Mouse (Mus musculus): ENCODE results near the gene Cyp39a1. TPM values are rescaled to one million over a fixed set of nuclear protein-coding genes. Genes with fewer than 3 reads are reported as not detected.

Gene Cyp39a1
- polyA plus RNA-seq, 1 experiment from 2014 or later, result 57.1 TPM

- no peak for ATAC-seq (replicated peaks; ENCODE audit: insufficient number of reproducible peaks, insufficient read depth, low FRiP score, low read depth)
Measured at GRCm38 (mm10) chr17:43645136-43645535, 22.1 kb upstream of the Cyp39a1 start.

GRCm38 (mm10) chr17:43646925-43647324 is 20.3 kb upstream of the Cyp39a1 start:
- Histone ChIP-seq H3K9me3 (replicated peaks) (no peaks in the 10 kb centered on the region), H3K4me3 (no peak overlapping the region), H3K4me2 (no peak overlapping the region), H3K4me1 (replicated peaks) (peaks cover 14% of the 10 kb centered on the region), H3K9ac (no peak overlapping the region), H3K27ac (no peak overlapping the region), H3K27me3 (no peaks in the 10 kb centered on the region), H3K36me3 (peaks cover 4% of the 10 kb centered on the region; the same call in 1 of the 2 replicates)
- ATAC-seq (replicated peaks; ENCODE audit: insufficient number of reproducible peaks, insufficient read depth, low FRiP score, low read depth), result no peak
- 55% methylated on average over 5 of the region's 5 CpGs for WGBS

More at GRCm38 (mm10) chr17:43645136-43645535, 22.1 kb upstream of the Cyp39a1 start:
- Histone ChIP-seq H3K27me3 (no peaks in the 10 kb centered on the region), H3K4me3 (no peak overlapping the region), H3K4me2 (no peak overlapping the region), H3K4me1 (replicated peaks) (peaks cover 14% of the 10 kb centered on the region), H3K9me3 (replicated peaks) (no peaks in the 10 kb centered on the region), H3K36me3 (0 out of 2 replicates have a peak, but pooled peaks cover 4% of the 10 kb centered on the region), H3K27ac (peak overlapping the region; percentile 31; the same call in 1 of the 2 replicates), H3K9ac (no peak overlapping the region)
- 79% methylated on average over 3 of the region's 3 CpGs for WGBS

GRCm38 (mm10) chr17:43649641-43650436 is 17.4 kb upstream of the Cyp39a1 start:
- Histone ChIP-seq H3K4me2 (no peak overlapping the region), H3K36me3 (no peaks in the 10 kb centered on the region; the same call in 1 of the 2 replicates), H3K9me3 (replicated peaks) (no peaks in the 10 kb centered on the region), H3K4me1 (replicated peaks) (peaks cover 9% of the 10 kb centered on the region), H3K4me3 (no peak overlapping the region), H3K27me3 (no peaks in the 10 kb centered on the region), H3K27ac (no peak overlapping the region), H3K9ac (no peak overlapping the region)
- no peak for ATAC-seq (replicated peaks; ENCODE audit: insufficient number of reproducible peaks, insufficient read depth, low FRiP score, low read depth)
- WGBS, result 80% methylated on average over 10 of the region's 10 CpGs

DNA sequence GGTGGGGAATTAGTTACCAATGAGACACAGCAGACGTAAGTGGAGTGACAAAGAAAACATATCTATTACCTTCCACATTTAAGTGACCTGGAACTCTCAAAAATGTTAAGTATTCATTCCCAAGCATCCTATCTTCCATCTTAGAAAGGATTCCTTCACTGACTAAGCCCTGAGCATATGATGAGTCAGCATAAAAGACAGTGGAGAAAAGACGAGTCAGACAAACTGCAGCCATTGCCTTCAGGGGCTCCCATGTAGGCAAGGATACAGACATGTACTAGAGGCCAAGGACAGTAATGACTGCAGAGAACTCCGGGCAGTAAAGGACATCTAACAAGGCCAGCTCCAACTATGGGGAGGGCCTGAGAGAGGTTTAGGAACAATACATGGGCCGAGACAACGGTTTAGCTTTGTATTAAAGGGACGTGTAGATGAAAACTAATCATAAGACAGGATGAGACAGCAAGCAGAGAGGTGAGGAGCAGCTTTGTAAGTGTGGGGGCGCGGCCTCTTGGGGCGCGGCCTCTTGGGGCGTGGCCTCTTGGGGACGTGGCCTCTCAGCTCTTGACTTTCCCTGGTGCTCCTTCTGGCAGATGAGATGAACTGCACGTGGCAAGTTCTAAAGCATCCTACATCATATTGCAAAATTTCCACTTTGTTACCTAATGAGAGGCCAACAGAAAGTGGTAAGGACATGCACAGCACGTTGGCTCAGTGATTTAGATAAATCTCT is 15.7 kb upstream of the Cyp39a1 start:
- Histone ChIP-seq H3K27ac (no peak overlapping the region), H3K4me1 (replicated peaks) (peaks cover 3% of the 10 kb centered on the region; the same call in 1 of the 2 replicates), H3K4me3 (no peak overlapping the region), H3K9me3 (replicated peaks) (no peaks in the 10 kb centered on the region), H3K27me3 (no peaks in the 10 kb centered on the region), H3K4me2 (no peak overlapping the region), H3K36me3 (no peaks in the 10 kb centered on the region; the same call in 1 of the 2 replicates), H3K9ac (no peak overlapping the region)
- WGBS, result 67% methylated on average over 14 of the region's 14 CpGs
- no peak for ATAC-seq (replicated peaks; ENCODE audit: insufficient number of reproducible peaks, insufficient read depth, low FRiP score, low read depth)

DNA sequence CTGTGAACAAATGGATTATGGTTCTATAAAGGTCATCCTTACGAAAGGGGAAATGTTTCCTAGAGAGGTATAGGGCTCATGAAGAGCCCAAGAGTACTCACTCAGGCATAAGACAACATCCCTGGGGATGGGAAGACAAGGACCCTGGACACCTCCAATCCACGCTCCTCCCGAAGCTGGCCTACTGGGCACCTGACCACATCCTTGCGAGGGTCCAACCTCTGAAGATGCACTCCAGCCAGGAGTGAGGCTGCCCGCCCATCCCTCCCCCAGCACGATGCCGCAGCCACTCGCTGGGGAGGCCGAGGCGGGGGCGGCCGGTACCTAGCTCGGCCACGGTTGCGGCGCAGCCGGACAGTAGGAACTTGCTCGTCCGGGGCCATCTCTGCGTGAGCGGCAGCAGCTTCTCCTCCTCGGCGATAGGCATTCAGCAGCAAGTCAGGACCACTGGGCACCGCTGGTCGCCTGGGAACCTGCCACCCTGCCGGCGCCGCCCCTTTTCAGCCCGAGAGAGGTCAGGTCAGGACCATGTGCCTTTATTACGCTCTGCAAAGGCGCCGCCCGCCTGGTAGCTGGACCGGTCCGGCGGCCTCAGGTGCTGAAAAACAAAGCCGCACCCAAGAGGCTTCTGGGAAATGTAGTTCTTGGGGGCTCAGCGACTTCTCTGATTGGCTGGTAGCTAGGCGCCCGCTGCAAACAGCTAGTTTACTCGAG is 492 bp upstream of the Cyp39a1 start, which contains the start of gene Slc25a27:
Gene Slc25a27 (minus strand): TSS at position 639 of the 714 bp plus-strand sequence.
- peak; percentile 96 for ATAC-seq (replicated peaks; ENCODE audit: insufficient number of reproducible peaks, insufficient read depth, low FRiP score, low read depth)
- WGBS, result 1% methylated on average over 41 of the region's 41 CpGs
- Histone ChIP-seq H3K4me2 (peak within 1 kb of the TSS; percentile 97), H3K4me1 (replicated peaks) (peaks cover 19% of the 10 kb centered on the region), H3K27ac (peak within 1 kb of the TSS; percentile 72), H3K9ac (peak within 1 kb of the TSS; percentile 77), H3K36me3 (no peaks in the 10 kb centered on the region), H3K4me3 (peak within 1 kb of the TSS; percentile 86), H3K27me3 (no peaks in the 10 kb centered on the region), H3K9me3 (replicated peaks) (no peaks in the 10 kb centered on the region)

DNA sequence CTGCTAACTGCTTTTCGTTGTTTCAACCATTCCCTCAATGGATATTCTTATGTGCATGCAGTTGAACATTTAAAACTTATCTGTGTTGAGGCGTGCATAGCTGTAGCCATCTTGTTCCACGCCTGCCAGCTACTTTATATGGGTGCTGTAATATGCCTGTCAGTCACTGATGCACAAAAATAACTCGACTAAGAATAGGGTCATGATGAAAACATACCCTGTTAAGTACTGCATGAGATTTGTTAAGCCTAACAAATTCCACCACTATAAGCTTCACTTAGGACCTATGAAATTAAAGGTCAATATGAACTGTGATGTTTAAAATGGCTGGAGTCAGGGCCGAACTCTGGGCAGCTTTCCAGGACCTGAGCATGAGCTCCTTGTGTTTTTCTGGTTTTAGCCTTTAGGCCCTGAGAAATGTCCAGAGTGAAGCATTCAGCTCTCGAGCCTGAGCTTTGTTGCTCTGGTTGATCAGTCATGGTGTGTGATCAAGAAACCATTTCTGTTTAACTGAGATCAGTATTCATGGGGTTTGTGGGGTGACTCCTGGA is 2.0 kb downstream of the Cyp39a1 start:
- ATAC-seq (replicated peaks; ENCODE audit: insufficient number of reproducible peaks, insufficient read depth, low FRiP score, low read depth), result no peak
- H3K4me3 ChIP-seq, result peak overlapping the region; percentile 86
- H3K9me3 ChIP-seq (replicated peaks), result no peaks in the 10 kb centered on the region
- WGBS, result 40% methylated on average over 6 of the region's 6 CpGs
- H3K4me2 ChIP-seq, result peak overlapping the region; percentile 97
- H3K36me3 ChIP-seq, result no peaks in the 10 kb centered on the region
- H3K4me1 ChIP-seq (replicated peaks), result peaks cover 24% of the 10 kb centered on the region
- H3K27me3 ChIP-seq, result no peaks in the 10 kb centered on the region
- peak overlapping the region; percentile 72 for H3K27ac ChIP-seq
- H3K9ac ChIP-seq, result no peak overlapping the region

- H3K27ac ChIP-seq, result no peak overlapping the region
- 73% methylated on average over 4 of the region's 4 CpGs for WGBS
- H3K9me3 ChIP-seq (replicated peaks), result no peaks in the 10 kb centered on the region
Measured at GRCm38 (mm10) chr17:43671907-43672306, 4.7 kb downstream of the Cyp39a1 start.

DNA sequence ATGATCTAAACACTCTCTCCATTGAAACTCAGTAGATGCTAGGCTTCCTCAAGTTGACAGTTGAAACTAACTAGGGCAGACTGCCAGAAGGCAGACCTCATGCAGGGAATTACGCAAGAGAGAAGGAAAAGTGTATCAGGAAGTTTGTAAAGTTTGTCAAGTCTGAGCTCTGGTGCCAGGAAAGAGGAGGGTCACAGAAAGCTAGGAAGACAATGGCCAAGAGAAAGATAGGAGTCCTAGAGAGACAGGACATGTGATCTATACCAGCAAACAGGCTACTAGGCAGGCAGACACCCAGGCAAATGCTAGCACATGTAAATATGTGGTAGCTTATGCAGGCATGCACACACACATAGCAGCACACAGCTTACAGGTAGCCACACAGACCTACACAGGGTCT is 8.0 kb downstream of the Cyp39a1 start:
- WGBS, result 63% methylated on average over 1 of the region's 1 CpGs

More at GRCm38 (mm10) chr17:43671907-43672306, 4.7 kb downstream of the Cyp39a1 start:
- H3K4me3 ChIP-seq, result no peak overlapping the region
- no peaks in the 10 kb centered on the region for H3K36me3 ChIP-seq
- H3K9ac ChIP-seq, result no peak overlapping the region
- peaks cover 22% of the 10 kb centered on the region for H3K4me1 ChIP-seq (replicated peaks)
- ATAC-seq (replicated peaks; ENCODE audit: insufficient number of reproducible peaks, insufficient read depth, low FRiP score, low read depth), result no peak
- no peak overlapping the region for H3K4me2 ChIP-seq
- no peaks in the 10 kb centered on the region for H3K27me3 ChIP-seq

GRCm38 (mm10) chr17:43676241-43676640 is 9.0 kb downstream of the Cyp39a1 start:
- ATAC-seq (replicated peaks; ENCODE audit: insufficient number of reproducible peaks, insufficient read depth, low FRiP score, low read depth), result no peak
- Histone ChIP-seq H3K4me2 (no peak overlapping the region), H3K27me3 (no peaks in the 10 kb centered on the region), H3K4me3 (no peak overlapping the region), H3K9ac (no peak overlapping the region), H3K9me3 (replicated peaks) (no peaks in the 10 kb centered on the region), H3K36me3 (peaks cover 19% of the 10 kb centered on the region), H3K27ac (no peak overlapping the region), H3K4me1 (replicated peaks) (peaks cover 20% of the 10 kb centered on the region)
- 89% methylated on average over 1 of the region's 1 CpGs for WGBS

More for the DNA sequence above, 8.0 kb downstream of the Cyp39a1 start:
- no peaks in the 10 kb centered on the region for H3K27me3 ChIP-seq
- H3K9ac ChIP-seq, result no peak overlapping the region
- peak; percentile 51; the same call in 1 of the 2 replicates for ATAC-seq (replicated peaks; ENCODE audit: insufficient number of reproducible peaks, insufficient read depth, low FRiP score, low read depth)
- peak overlapping the region; percentile 32; the same call in 1 of the 2 replicates for H3K27ac ChIP-seq
- H3K36me3 ChIP-seq, result peaks cover 9% of the 10 kb centered on the region
- H3K4me1 ChIP-seq (replicated peaks), result peaks cover 23% of the 10 kb centered on the region
- H3K4me2 ChIP-seq, result no peak overlapping the region
- no peak overlapping the region for H3K4me3 ChIP-seq
- H3K9me3 ChIP-seq (replicated peaks), result no peaks in the 10 kb centered on the region

GRCm38 (mm10) chr17:43677317-43677716 is 10.1 kb downstream of the Cyp39a1 start:
- Histone ChIP-seq H3K27me3 (no peaks in the 10 kb centered on the region), H3K36me3 (peaks cover 23% of the 10 kb centered on the region), H3K9ac (no peak overlapping the region), H3K9me3 (replicated peaks) (no peaks in the 10 kb centered on the region), H3K4me3 (no peak overlapping the region), H3K4me1 (replicated peaks) (peaks cover 17% of the 10 kb centered on the region), H3K4me2 (no peak overlapping the region), H3K27ac (no peak overlapping the region)
- WGBS, result 17% methylated on average over 1 of the region's 1 CpGs
- ATAC-seq (replicated peaks; ENCODE audit: insufficient number of reproducible peaks, insufficient read depth, low FRiP score, low read depth), result no peak

Measured in heart, embryonic 15.5 days (tissue).